Mouse (Mus musculus) mouse trophoblast stem cell (cell line): ENCODE data around the gene Pgbd5.
"Not testable (repeated sequence)": the region's sequence is repeated elsewhere in the genome, so short reads cannot be mapped to it uniquely, and the experiment has no call there.

Experiments used
- in situ Hi-C, 2 experiments: fragments of 300-500 bp; cut with MseI, MboI; formaldehyde crosslinking; loops; 2 replicates in 1 of 2; 3 replicates in 1 of 2; pipeline ENCODE4 v1.15.1; 2025

Gene Pgbd5

GRCm38 (mm10) chr8:124430881-124431280 lies 8.6 kb downstream of the Pgbd5 start:
- in situ Hi-C loops, result no loop called here

DNA sequence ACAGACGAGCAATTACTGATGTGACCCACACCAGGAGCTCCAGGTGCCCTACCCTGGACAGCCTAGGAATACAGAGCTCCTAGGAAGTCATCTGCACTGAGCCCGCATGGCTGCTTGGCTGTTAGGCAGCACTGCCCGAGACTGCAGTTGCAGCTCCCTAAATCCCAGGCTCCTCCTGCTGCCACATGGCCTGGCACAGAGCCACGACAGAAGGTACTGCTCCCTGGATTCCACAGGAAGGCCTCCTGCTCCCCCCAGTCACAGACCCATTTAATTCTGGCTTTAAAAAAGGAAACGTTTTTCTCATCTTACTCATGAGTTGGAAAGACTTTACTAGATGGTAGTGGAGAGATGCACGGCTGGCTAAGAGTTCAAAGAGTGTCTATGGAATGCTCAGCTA lies 10.0 kb downstream of the Pgbd5 start:
- in situ Hi-C loops, result no loop called here

DNA sequence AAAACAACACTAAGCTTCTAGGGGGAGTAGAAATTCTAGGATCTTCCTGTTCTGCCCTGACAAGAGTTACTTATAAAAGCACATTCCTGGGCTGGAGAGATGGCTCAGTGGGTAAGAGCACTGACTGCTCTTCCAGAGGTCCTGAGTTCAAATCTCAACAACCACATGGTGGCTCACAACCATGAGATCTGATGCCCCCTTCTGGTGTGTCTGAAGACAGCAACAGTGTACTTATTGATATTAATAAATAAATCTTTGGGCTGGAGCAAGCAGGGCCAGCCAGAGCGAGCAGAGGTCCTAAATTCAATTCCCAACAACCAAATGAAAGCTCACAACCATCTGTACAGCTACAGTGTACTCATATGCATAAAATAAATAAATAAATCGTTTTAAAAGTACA lies 10.7 kb downstream of the Pgbd5 start:
- in situ Hi-C loops, result not testable (repeated sequence)

DNA sequence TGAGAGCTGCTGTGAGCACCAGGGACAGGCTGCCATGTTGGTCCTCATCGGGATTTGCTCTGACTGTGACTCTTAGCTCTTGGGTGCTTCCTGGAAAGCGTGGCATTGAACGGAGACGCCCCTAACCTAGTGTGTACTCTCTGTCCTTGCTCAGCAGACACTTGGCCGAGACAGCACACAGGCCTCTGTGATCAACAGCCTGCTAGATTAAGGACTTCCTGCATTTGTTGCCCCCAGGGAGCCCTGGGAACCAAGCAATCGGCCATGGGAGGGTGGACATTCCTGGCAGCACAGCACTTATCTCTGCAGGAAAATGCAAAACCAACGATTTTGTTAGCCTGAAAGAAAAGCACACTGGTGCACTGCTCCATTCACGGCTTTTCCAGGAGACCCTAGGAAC lies 18.0 kb downstream of the Pgbd5 start:
- in situ Hi-C loops, result no loop called here

- in situ Hi-C loops, result no loop called here
These were observed 20.5 kb downstream of the Pgbd5 start for GRCm38 (mm10) chr8:124418927-124419326.

DNA sequence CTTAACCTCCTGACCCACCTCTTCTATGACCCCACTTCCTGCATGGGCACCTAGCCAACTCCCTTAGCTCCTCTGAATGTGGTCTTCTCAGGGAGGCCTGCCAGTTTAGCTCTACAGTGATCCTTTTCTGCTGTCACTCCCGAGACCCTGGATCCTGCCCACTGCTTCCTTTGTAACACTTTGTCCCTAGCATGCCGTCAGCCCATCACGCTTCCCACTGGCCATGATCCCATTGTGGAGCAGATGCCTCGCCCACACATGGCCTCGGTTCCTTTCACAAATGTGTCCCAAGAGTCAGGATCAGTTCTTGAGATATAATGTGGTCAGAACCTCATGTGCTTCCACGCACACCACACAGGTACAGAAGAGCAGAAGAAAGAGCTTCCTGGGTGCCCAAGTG lies 21.3 kb downstream of the Pgbd5 start:
- in situ Hi-C loops, result no loop called here

GRCm38 (mm10) chr8:124416646-124417045 lies 22.8 kb downstream of the Pgbd5 start:
- in situ Hi-C loops, result no loop called here

DNA sequence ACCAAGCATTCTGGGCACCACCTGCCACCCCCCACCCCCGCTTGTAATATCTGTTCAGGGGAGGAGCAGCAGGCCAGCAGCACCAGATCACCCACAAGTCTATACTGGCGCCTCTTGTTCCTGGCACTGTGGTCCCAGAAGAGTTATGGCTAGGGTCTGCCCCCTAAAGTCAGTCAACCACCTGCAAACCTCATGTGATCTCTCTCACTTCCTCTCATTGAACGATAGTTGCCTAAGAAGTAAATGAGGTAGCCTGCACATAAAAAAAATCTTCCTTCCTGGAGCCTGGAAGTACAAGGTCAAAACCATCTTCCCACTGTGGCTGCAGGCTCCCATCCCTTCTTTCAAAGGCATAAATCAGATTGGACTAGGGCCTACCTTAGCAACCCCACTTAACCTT lies 23.7 kb downstream of the Pgbd5 start:
- in situ Hi-C loops, result no loop called here

GRCm38 (mm10) chr8:124415002-124415401 lies 24.5 kb downstream of the Pgbd5 start:
- in situ Hi-C loops, result no loop called here

DNA sequence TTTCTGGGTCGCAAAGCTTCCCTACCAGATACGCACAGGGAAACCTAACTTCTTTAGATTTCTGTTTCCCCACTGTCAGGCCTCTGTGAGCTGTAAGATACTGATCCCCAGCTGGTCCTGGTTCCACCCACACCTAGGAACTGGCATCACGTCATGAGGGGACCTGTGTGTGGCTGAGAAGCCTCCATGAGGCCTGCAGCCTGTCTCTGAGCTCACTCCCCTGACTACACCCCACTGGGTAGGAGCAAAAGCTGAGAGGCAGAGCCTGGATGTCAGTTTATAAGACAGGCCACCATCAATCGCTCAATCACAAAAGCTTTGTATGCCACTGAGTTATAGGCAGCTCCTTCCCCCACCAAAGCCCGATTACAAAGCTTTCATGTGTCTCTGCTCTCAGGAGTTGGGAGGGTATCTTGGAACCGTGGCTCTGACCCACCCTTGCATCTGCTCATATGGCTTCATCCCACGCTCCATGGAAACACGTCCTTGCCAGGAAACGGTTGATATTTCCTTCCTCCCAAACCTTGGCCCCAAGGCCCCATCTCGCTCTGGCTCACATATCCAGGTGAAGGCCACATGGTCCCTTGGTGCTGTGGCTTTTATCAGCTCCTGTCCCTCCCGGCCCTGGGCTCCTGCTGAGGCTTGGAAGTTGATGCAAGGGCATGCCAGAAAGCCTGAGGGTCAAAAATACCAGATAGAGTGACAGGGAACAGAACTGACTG lies 26.1 kb downstream of the Pgbd5 start:
- in situ Hi-C loops, result no loop called here

DNA sequence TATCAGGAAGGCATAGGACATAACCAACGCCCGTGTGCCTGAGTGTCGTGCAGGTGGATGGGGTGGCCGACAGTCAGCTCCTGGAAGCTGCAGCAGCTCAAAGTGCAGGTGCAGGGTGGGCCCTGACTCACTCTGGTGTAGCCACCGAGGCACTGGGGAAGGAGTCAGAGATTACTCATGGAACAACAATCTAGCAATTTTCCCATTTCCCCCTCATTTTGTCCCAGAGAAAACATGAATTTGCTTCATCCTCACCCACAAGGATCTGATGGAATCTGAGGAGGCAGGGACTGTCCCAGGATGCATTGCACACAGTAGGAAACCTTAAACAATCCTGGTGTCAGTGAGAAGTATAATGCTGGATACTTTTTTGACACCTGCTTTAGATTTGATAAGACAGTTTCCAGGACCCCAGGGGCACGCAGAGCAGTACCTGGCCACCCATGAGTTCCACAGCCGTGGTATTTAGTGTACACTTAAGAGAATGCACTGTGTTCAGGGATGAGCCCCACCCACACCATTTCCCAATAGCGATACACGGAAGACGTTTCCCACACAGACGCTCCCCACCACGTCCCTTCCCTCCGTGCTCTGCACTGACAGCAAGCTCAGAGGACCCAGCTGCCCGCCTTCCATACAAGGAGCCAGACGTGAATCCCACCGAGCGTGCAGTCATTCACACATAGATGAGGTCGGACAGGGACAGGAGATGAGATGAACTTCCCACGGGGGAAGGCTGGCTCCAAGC lies 26.8 kb downstream of the Pgbd5 start:
- in situ Hi-C loops, result no loop called here

- in situ Hi-C loops, result no loop called here
These were observed 34.8 kb downstream of the Pgbd5 start for GRCm38 (mm10) chr8:124404471-124405260.

DNA sequence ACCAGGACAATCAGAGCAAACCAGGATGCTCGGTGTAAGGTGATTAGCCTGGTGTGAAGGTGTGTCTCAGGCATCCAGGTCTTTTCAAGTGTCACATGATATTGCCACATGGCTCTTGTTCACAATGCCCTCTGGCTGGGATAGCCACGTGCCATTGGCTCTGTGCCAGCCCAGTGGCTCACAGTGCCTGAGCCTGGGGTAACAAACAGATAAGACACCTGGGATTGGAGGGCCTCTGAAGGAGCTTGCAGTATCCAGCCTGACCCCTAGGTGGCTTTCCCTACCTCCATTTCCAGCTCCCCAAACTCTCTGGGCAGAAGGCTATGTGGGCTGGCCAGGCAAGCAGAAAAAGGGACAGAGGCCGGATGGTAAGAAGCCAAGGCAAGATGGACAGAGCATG lies 35.6 kb downstream of the Pgbd5 start:
- in situ Hi-C loops, result no loop called here

DNA sequence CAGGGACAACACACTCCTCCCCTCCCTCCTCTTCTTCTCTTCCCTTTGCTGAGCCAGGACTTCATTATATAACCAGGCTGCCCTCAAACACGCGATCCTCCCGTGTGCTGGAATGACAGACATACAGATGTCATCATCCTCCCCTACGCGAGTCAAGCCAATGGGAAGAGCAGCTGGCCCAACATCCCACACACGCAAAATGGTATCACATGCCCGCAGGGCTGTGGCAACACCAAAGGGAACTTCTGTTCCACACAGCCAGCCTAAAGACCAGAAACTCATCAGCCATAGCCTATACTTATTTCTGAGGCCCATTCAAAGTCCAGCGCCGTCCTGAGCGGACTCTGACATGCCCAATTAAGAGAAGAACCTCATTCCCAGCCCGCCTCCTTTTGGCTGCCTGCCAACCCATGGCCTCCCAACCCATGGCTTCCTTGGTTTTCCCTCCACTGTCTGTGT lies 40.0 kb downstream of the Pgbd5 start:
- in situ Hi-C loops, result no loop called here

- in situ Hi-C loops, result no loop called here
These were observed 40.5 kb downstream of the Pgbd5 start for GRCm38 (mm10) chr8:124398843-124399402.

DNA sequence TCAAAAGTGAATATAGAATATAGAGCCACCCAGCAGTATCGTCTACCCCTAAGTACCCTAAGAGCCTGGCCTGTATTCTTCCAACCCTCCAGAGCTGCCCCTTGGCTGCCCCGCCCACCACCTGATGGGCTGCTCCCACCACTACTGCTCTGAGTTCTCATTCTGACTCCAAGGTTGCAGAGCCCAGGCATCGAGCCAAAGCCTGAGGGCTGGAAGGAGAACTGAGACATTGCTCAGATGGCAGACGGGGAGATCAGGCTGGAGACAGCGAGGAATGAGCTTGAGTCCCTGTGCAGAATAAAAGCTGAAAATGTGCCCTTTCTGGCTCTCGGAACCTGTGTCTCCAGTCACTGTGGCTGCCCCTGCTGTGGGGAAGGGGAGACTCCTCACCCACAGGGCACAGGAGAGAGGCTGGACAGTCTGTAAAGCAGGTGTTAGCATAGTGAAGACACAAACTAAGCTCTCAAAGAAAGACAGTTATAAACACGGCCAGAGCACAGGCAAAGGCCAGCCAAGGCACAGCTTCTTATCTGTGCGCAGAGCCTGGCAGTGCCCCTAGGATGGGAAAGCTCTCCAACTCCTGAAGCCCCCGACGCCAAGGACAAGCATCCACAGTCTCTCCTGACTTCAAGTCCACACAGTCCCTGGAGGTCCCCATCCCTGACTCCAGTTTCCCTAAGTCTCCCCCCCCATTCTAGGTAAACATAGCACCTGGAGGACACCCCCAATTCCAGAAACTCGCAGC lies 42.0 kb downstream of the Pgbd5 start:
- in situ Hi-C loops, result no loop called here

- in situ Hi-C loops, result no loop called here
These were observed 42.9 kb downstream of the Pgbd5 start for GRCm38 (mm10) chr8:124396531-124396930.

DNA sequence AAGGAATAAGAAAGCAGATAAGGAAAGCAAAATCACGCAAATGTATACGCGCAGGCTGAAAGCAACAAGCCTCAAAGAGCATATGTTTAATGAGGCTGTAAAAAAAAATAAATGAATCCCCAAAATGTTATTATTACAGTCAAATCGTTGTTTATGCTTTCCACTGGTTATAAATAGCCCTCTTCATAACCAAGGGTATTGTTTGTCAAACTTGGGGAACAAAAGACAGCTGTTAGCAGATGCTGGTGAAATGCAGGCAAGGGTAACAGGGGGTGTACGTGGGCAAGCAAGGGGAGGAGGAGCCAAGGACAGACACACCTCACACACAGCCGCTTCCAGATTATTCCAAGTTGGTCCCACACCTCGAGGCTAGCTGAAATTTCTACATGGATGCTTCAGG lies 44.1 kb downstream of the Pgbd5 start:
- in situ Hi-C loops, result no loop called here

- in situ Hi-C loops, result no loop called here
These were observed 44.5 kb downstream of the Pgbd5 start for GRCm38 (mm10) chr8:124394951-124395350.

DNA sequence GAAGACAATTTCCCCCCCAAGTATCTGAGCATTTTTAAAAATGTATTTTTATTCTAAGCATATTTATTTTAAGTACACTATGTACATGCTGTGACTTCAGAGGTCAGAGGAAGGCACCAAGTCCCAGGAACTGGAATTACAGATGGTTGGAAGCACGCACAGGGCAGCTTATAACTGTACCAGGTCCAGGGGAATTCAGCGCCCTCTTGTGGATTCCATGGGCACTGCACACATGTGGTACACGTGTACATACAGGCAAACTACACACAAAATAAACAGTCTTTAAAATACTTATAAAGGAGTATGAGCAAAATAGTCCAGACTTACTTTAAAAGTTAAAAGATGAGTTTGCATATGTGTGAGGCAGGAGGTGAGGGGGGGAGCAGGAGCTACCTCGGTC lies 45.5 kb downstream of the Pgbd5 start:
- in situ Hi-C loops, result no loop called here

DNA sequence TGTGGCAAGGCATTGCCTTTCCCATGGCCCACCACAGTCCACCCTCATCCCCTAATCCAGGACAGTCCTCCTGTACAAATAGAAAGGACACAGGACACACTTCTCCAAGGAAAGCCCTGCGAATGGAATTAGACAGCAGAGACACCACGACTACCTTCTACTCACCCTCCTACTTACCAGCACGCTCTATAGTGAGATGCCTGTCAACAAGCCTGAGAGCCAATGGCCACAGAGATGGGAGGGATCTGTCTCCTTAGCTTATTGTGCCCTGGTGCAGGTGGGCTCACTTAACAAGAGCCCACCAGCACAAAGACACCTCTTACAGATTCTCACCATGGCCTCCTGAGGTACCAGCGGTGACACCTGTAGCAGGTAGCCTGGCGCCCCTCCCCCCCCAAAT lies 46.4 kb downstream of the Pgbd5 start:
- in situ Hi-C loops, result no loop called here
